Comparison of ENCODE assay signal across 24 mouse cellular contexts in the genomic region with DNA sequence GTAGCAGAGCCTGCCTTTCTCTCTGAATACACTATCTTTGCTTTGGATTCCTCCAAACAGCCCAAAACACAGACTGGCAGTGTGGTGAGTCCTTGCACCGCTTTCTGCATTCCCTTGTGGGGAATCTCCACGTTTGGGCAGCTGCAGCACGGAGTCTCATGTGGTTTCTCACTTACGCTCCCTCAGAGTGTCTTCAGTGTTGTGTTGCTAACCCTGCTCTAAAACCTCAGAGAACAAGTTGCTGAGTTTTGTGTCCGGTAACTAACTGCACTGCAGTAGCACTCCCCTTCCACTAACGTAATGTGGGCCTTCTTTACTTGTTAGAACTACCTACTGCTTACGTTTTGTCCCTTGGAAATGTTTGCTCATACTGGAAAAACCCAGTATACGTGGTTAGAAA. TPM values are rescaled to one million over a fixed set of nuclear protein-coding genes. Genes with fewer than 3 reads are reported as not detected.
DNase-seq lines count a peak whose midpoint lies in the region; ATAC-seq and TF ChIP-seq lines count a peak whose summit lies in the region.
"Had no signal": no experiment of that assay in that cellular context is flagged by ENCODE, and none has a peak within 500 bp of the region (broad histone marks: within the 10 kb centered on the region; RNA-seq: fewer than 3 reads in every experiment).

No protein-coding gene starts in this region.

- H3ac ChIP-seq in myocyte (ENCODE audit: control insufficient read depth, insufficient read length) = no peak overlapping the region

- intact Hi-C loops in heart, postnatal 36 days (cut with DNase I) = no loop called here

- H3K79me2 ChIP-seq in myocyte (ENCODE audit: control insufficient read depth, insufficient read depth) = peaks cover 34% of the 10 kb centered on the region

- H3K9ac ChIP-seq in heart, embryonic 11.5 days (ENCODE audit: low read depth, low read length) = no peak overlapping the region
- no peak overlapping the region for H3K9ac ChIP-seq in limb, embryonic 12.5 days (replicated peaks)
- no peak overlapping the region for H3K9ac ChIP-seq in embryonic facial prominence, embryonic 15.5 days
- H3K9ac ChIP-seq: embryonic facial prominence, embryonic 13.5 days; hindbrain, embryonic 14.5 days; liver, embryonic 12.5 days; lung, embryonic 15.5 days; midbrain, embryonic 13.5 days had no signal

- TF ChIP-seq POLR2A in myocyte (IDR thresholded peaks at IDR 0.05; ENCODE audit: insufficient read length, low read depth) = no peak

- peaks cover 46% of the 10 kb centered on the region for H3K4me1 ChIP-seq in heart, embryonic 11.5 days (ENCODE audit: control insufficient read depth, insufficient read depth, low read length)
- no peaks in the 10 kb centered on the region; the same call in 1 of the 2 replicates for H3K4me1 ChIP-seq in limb, embryonic 12.5 days (replicated peaks)
- peaks cover 13% of the 10 kb centered on the region for H3K4me1 ChIP-seq in limb, embryonic 10.5 days
- H3K4me1 ChIP-seq in embryonic facial prominence, embryonic 15.5 days = peaks cover 20% of the 10 kb centered on the region

- H3K27ac ChIP-seq in heart, embryonic 11.5 days (ENCODE audit: low read depth, low read length) = peak overlapping the region; percentile 25; the same call in 1 of the 2 replicates
- 0 out of 2 replicates have a peak overlapping the region, but pooled peaks have one; percentile 41 for H3K27ac ChIP-seq in limb, embryonic 12.5 days
- H3K27ac ChIP-seq in limb, embryonic 10.5 days = no peak overlapping the region
- 0 out of 2 replicates have a peak overlapping the region, but pooled peaks have one; percentile 39 for H3K27ac ChIP-seq in embryonic facial prominence, embryonic 15.5 days (replicated peaks)
- H3K27ac ChIP-seq: embryonic facial prominence, embryonic 13.5 days; hindbrain, embryonic 14.5 days; left cerebral cortex, adult 2 months; liver, embryonic 12.5 days; lung, embryonic 15.5 days; midbrain, embryonic 13.5 days had no signal

- H3K9me3 ChIP-seq in heart, embryonic 11.5 days (replicated peaks; ENCODE audit: control insufficient read depth, low read length) = no peaks in the 10 kb centered on the region
- H3K9me3 ChIP-seq in limb, embryonic 12.5 days = no peaks in the 10 kb centered on the region
- no peaks in the 10 kb centered on the region for H3K9me3 ChIP-seq in limb, embryonic 10.5 days (replicated peaks)
- no peaks in the 10 kb centered on the region for H3K9me3 ChIP-seq in embryonic facial prominence, embryonic 15.5 days (replicated peaks)
- H3K9me3 ChIP-seq: embryonic facial prominence, embryonic 13.5 days; liver, embryonic 12.5 days; lung, embryonic 15.5 days; midbrain, embryonic 13.5 days had no signal

- H3K4me3 ChIP-seq in heart, embryonic 11.5 days (ENCODE audit: low read depth, low read length) = no peak overlapping the region
- no peak overlapping the region for H3K4me3 ChIP-seq in limb, embryonic 12.5 days (replicated peaks)
- no peak overlapping the region for H3K4me3 ChIP-seq in limb, embryonic 10.5 days
- no peak overlapping the region for H3K4me3 ChIP-seq in embryonic facial prominence, embryonic 15.5 days (replicated peaks)
- H3K4me3 ChIP-seq in myocyte = no peak overlapping the region
- H3K4me3 ChIP-seq: embryonic facial prominence, embryonic 13.5 days; left cerebral cortex, adult 2 months; liver, embryonic 12.5 days; lung, embryonic 15.5 days; midbrain, embryonic 13.5 days had no signal

- WGBS in heart, embryonic 11.5 days (ENCODE audit: insufficient replicate concordance) = 57% methylated on average over 8 of the region's 8 CpGs
- 71% methylated on average over 8 of the region's 8 CpGs for WGBS in limb, embryonic 12.5 days
- WGBS in limb, embryonic 10.5 days = 75% methylated on average over 8 of the region's 8 CpGs
- 56% methylated on average over 8 of the region's 8 CpGs for whole genome bisulfite sequencing in embryonic facial prominence, embryonic 15.5 days

- H3K36me3 ChIP-seq in heart, embryonic 11.5 days (ENCODE audit: control insufficient read depth, insufficient read depth, low read length) = peaks cover 8% of the 10 kb centered on the region
- peaks cover 35% of the 10 kb centered on the region for H3K36me3 ChIP-seq in limb, embryonic 12.5 days
- peaks cover 42% of the 10 kb centered on the region for H3K36me3 ChIP-seq in limb, embryonic 10.5 days
- H3K36me3 ChIP-seq in embryonic facial prominence, embryonic 15.5 days = peaks cover 20% of the 10 kb centered on the region
- H3K36me3 ChIP-seq in myocyte (ENCODE audit: control insufficient read depth, insufficient read depth) = peaks cover 10% of the 10 kb centered on the region

- no peak for DNase-seq in heart, postnatal 36 days
- no peak for DNase-seq in limb, embryonic 10.5 days (ENCODE audit: low spot score)
- no peak for DNase-seq in cerebellum, adult 9-10 months
- DNase-seq: adrenal gland, adult 8-10 months; cerebellum, postnatal 10 days; heart, adult 18-20 months; kidney, adult 9 months; kidney, postnatal 25 days; left cerebral cortex, postnatal 4 days; right cerebral cortex, postnatal 14 days; spleen, adult 18-20 months had no signal

- peak overlapping the region; percentile 3; the same call in 1 of the 2 replicates for H3K4me2 ChIP-seq in heart, embryonic 11.5 days
- H3K4me2 ChIP-seq in limb, embryonic 12.5 days = no peak overlapping the region
- no peak overlapping the region for H3K4me2 ChIP-seq in embryonic facial prominence, embryonic 15.5 days (replicated peaks)
- H3K4me2 ChIP-seq in myocyte (ENCODE audit: low read depth) = peak overlapping the region; percentile 16
- H3K4me2 ChIP-seq: embryonic facial prominence, embryonic 13.5 days; hindbrain, embryonic 14.5 days; liver, embryonic 12.5 days; midbrain, embryonic 13.5 days had no signal

- no peaks in the 10 kb centered on the region for H3K27me3 ChIP-seq in heart, embryonic 11.5 days (ENCODE audit: control insufficient read depth, insufficient read depth, low read length)
- no peaks in the 10 kb centered on the region for H3K27me3 ChIP-seq in limb, embryonic 12.5 days
- H3K27me3 ChIP-seq in limb, embryonic 10.5 days (ENCODE audit: low read depth, poor library complexity, severe bottlenecking) = no peaks in the 10 kb centered on the region
- H3K27me3 ChIP-seq in embryonic facial prominence, embryonic 15.5 days = no peaks in the 10 kb centered on the region
- no peaks in the 10 kb centered on the region for H3K27me3 ChIP-seq in myocyte (ENCODE audit: control insufficient read depth, insufficient read depth, insufficient read length)
- H3K27me3 ChIP-seq: embryonic facial prominence, embryonic 13.5 days; liver, embryonic 12.5 days; lung, embryonic 15.5 days; midbrain, embryonic 13.5 days; Patski had no signal

- ATAC-seq in heart, embryonic 11.5 days (replicated peaks; ENCODE audit: insufficient number of reproducible peaks, low FRiP score, low TSS enrichment) = no peak
- no peak for ATAC-seq in limb, embryonic 12.5 days (ENCODE audit: insufficient number of reproducible peaks, insufficient read depth, low FRiP score, low TSS enrichment, low read depth)
- ATAC-seq in embryonic facial prominence, embryonic 15.5 days (ENCODE audit: insufficient number of reproducible peaks, low FRiP score, low TSS enrichment, low read depth) = no peak
- ATAC-seq: forebrain, embryonic 16.5 days; liver, embryonic 12.5 days; midbrain, embryonic 13.5 days; Patski had no signal

TF ChIP-seq in myocyte, 11 proteins besides CTCF, POLR2A, EP300 and RAD21:
- TF ChIP-seq E2F4 (IDR thresholded peaks at IDR 0.05; ENCODE audit: insufficient read depth) (no peak), TCF12 (IDR thresholded peaks at IDR 0.05; ENCODE audit: insufficient read depth, poor library complexity, severe bottlenecking) (no peak), MYOG (IDR thresholded peaks at IDR 0.05; ENCODE audit: control insufficient read depth in 1 of 3, insufficient read depth in 1 of 3, insufficient read length in 2 of 3, low read depth in 2 of 3) (peak in 1 of 3 experiments; percentile 34)
TF ChIP-seq in myocyte: peak in this region for 1.

RNA-seq across cellular contexts. Expression of gene Golga4, which starts 13.0 kb away (rescaled TPM):
- polyA plus RNA-seq in heart, embryonic 11.5 days (2014; fragmentation: Nextera tagmentation; extraction: Ambion mirVana) = 64.2 and 64.9 TPM in 2 replicates
- total RNA-seq in heart, postnatal 36 days (2021) = 100 to 1,000 TPM; 303 to 350 TPM
- polyA plus RNA-seq in limb, embryonic 12.5 days (2016; fragmentation: Nextera tagmentation; extraction: Ambion mirVana) = 62.4 and 68.5 TPM in 2 replicates
- polyA plus RNA-seq in limb, embryonic 10.5 days (2016; fragmentation: Nextera tagmentation; extraction: Ambion mirVana) = 36.8 and 49.6 TPM in 2 replicates
- 50.3 and 51.3 TPM in 2 replicates for polyA plus RNA-seq in embryonic facial prominence, embryonic 15.5 days (2015; fragmentation: Nextera tagmentation; extraction: Ambion mirVana)
- 18.5 TPM for polyA plus RNA-seq in myocyte (2012; fragmentation: generic; extraction: Trizol)

RNA-seq across cellular contexts. Expression of gene Eomes, which starts 41.1 kb away (rescaled TPM):
- polyA plus RNA-seq in heart, embryonic 11.5 days (2014; fragmentation: Nextera tagmentation; extraction: Ambion mirVana) = 0.08 and 0.17 TPM in 2 replicates
- under 1 TPM in 1 of 2 experiments, not detected in 1; 0.08 TPM for total RNA-seq in heart, postnatal 36 days (2021)
- polyA plus RNA-seq in limb, embryonic 12.5 days (2016; fragmentation: Nextera tagmentation; extraction: Ambion mirVana) = 0.75 and 2.1 TPM in 2 replicates
- 0.05 TPM in 1 of 2 replicates, not detected in the other for polyA plus RNA-seq in limb, embryonic 10.5 days (2016; fragmentation: Nextera tagmentation; extraction: Ambion mirVana)
- not detected in 2 replicates for polyA plus RNA-seq in embryonic facial prominence, embryonic 15.5 days (2015; fragmentation: Nextera tagmentation; extraction: Ambion mirVana)
- polyA plus RNA-seq in myocyte (2012; fragmentation: generic; extraction: Trizol) = 0.04 TPM
- polyA plus RNA-seq: liver, embryonic 12.5 days; lung, embryonic 15.5 days; stomach, embryonic 14.5 days had no signal

Comparison
In these comparisons a context has a peak if more than half of its experiments do, and no peak if none do; other contexts are left out.
1. H3K4me2 ChIP-seq: peak in heart, embryonic 11.5 days (single experiment) and myocyte (single experiment); none in limb, embryonic 12.5 days (single experiment) and embryonic facial prominence, embryonic 15.5 days (single experiment).